Mouse (Mus musculus) CH12.LX (cell line): ENCODE data around the gene 3100002H09Rik. TPM values are rescaled to one million over a fixed set of nuclear protein-coding genes. Genes with fewer than 3 reads are reported as not detected.

Experiments used
- DNase-seq: peaks from one replicate; pipeline ENCODE4 v3.0.0-alpha.2; 2013; ENCODE audit errors: extremely low read depth
- H3K27ac ChIP-seq: 2 replicates; pipeline ENCODE4 v1.5.1; 2012; ENCODE audit warnings: low read depth, mild to moderate bottlenecking, control low read depth, moderate library complexity; ENCODE audit not compliant: insufficient read depth
- H3K27me3 ChIP-seq: replicated peaks from 2 replicates; pipeline ENCODE3; 2012; ENCODE audit warnings: inconsistent platforms
- H3K36me3 ChIP-seq, 2 experiments: replicated peaks in 1 of 2; 2 replicates each; pipeline versions ENCODE3 to v1.6.1; 2012; ENCODE audit warnings: inconsistent platforms in 1 of 2, low read length in 1 of 2, mild to moderate bottlenecking in 1 of 2, mixed read lengths in 1 of 2, moderate library complexity in 1 of 2; ENCODE audit not compliant: control insufficient read depth in 1 of 2, insufficient read depth in 1 of 2
- H3K4me1 ChIP-seq, 2 experiments: 2 replicates each; pipeline ENCODE4 v1.6.1; 2012; ENCODE audit warnings: inconsistent platforms in 1 of 2, moderate library complexity in 1 of 2; ENCODE audit not compliant: insufficient read depth in 2 of 2, control insufficient read depth in 1 of 2
- H3K4me2 ChIP-seq: 2 replicates; pipeline ENCODE4 v1.6.1; 2012; ENCODE audit warnings: low read depth, mild to moderate bottlenecking, control low read depth; ENCODE audit not compliant: poor library complexity, insufficient read depth, severe bottlenecking
- H3K4me3 ChIP-seq, 3 experiments: fragments of 150-350 bp in 1 of 3; sonication (generic) in 1 of 3; replicated peaks in 1 of 3; 2 replicates each; pipeline versions ENCODE3 to v1.5.1; 2011 to 2012; ENCODE audit warnings: low read depth in 2 of 3, low read length in 2 of 3, mild to moderate bottlenecking in 2 of 3, moderate library complexity in 2 of 3, control low read depth in 1 of 3, improper control_type of control experiment in 1 of 3, inconsistent platforms in 1 of 3, mixed read lengths in 1 of 3; ENCODE audit not compliant: poor library complexity in 1 of 3
- H3K79me2 ChIP-seq: replicated peaks from 2 replicates; pipeline ENCODE4 v1.6.1; 2012; ENCODE audit warnings: mild to moderate bottlenecking, moderate library complexity; ENCODE audit not compliant: control insufficient read depth, poor library complexity, insufficient read depth, severe bottlenecking; ENCODE audit errors: extremely low read depth
- H3K9ac ChIP-seq: 2 replicates; pipeline ENCODE4 v1.6.1; 2012; ENCODE audit warnings: low read depth, mild to moderate bottlenecking, control low read depth, moderate library complexity; ENCODE audit not compliant: insufficient read depth
- H3K9me3 ChIP-seq: replicated peaks from 2 replicates; pipeline ENCODE3; 2012; ENCODE audit warnings: low read length, inconsistent platforms, mixed read lengths
- BHLHE40 ChIP-seq: IDR thresholded peaks from 2 replicates; pipeline ENCODE4 v1.6.1; 2011; ENCODE audit warnings: mild to moderate bottlenecking, low read depth, low read length, improper control_type of control experiment
- CHD2 ChIP-seq: IDR thresholded peaks from 2 replicates; pipeline ENCODE4 v1.6.1; 2011; ENCODE audit warnings: low read length, improper control_type of control experiment
- E2F4 ChIP-seq: IDR thresholded peaks from 2 replicates; pipeline ENCODE4 v1.6.1; 2011; ENCODE audit warnings: low read depth, low read length, improper control_type of control experiment; ENCODE audit not compliant: insufficient replicate concordance
- ELF1 ChIP-seq: IDR thresholded peaks from 2 replicates; pipeline ENCODE4 v1.6.1; 2014; ENCODE audit warnings: low read depth, mild to moderate bottlenecking, inconsistent platforms, low read length, improper control_type of control experiment
- EP300 ChIP-seq: IDR thresholded peaks from 2 replicates; pipeline ENCODE4 v1.6.1; 2011; ENCODE audit warnings: low read length, improper control_type of control experiment
- ETS1 ChIP-seq: conservative IDR thresholded peaks from 2 replicates; pipeline ENCODE4 v1.6.1; 2012; ENCODE audit warnings: low read depth, mild to moderate bottlenecking, inconsistent platforms, low read length, improper control_type of control experiment, moderate library complexity
- GABPA ChIP-seq: IDR thresholded peaks from 2 replicates; pipeline ENCODE4 v1.6.1; 2012; ENCODE audit warnings: low read depth, low read length, improper control_type of control experiment, inconsistent platforms; ENCODE audit not compliant: insufficient replicate concordance
- IRF4 ChIP-seq: IDR thresholded peaks from 2 replicates; pipeline ENCODE4 v1.6.1; 2014; ENCODE audit warnings: low read depth, mild to moderate bottlenecking, inconsistent platforms, low read length, improper control_type of control experiment
- JUND ChIP-seq: conservative IDR thresholded peaks from 2 replicates; pipeline ENCODE4 v1.6.1; 2011; ENCODE audit warnings: low read depth, low read length, improper control_type of control experiment
- KAT2A ChIP-seq: IDR thresholded peaks from 2 replicates; pipeline ENCODE4 v1.6.1; 2012; ENCODE audit warnings: low read length, improper control_type of control experiment, inconsistent platforms; ENCODE audit not compliant: insufficient replicate concordance
- MAFK ChIP-seq: IDR thresholded peaks from 2 replicates; pipeline ENCODE4 v1.6.1; 2011; ENCODE audit warnings: low read length, improper control_type of control experiment; ENCODE audit not compliant: insufficient replicate concordance
- MAZ ChIP-seq: IDR thresholded peaks from 2 replicates; pipeline ENCODE4 v1.6.1; 2012; ENCODE audit warnings: low read depth, mild to moderate bottlenecking, inconsistent platforms, low read length, improper control_type of control experiment, moderate library complexity
- NELFE ChIP-seq: IDR thresholded peaks from 2 replicates; pipeline ENCODE4 v1.6.1; 2011; ENCODE audit warnings: low read depth, low read length, improper control_type of control experiment
- NRF1 ChIP-seq: IDR thresholded peaks from 2 replicates; pipeline ENCODE4 v1.6.1; 2014; ENCODE audit warnings: low read depth, mild to moderate bottlenecking, inconsistent platforms, low read length, improper control_type of control experiment, moderate library complexity
- PAX5 ChIP-seq: IDR thresholded peaks from 2 replicates; pipeline ENCODE4 v1.6.1; 2012; ENCODE audit warnings: low read length, inconsistent platforms, mixed read lengths
- POLR2AphosphoS2 ChIP-seq: IDR thresholded peaks from 2 replicates; pipeline ENCODE4 v1.6.1; 2011; ENCODE audit warnings: low read depth, low read length, improper control_type of control experiment
- RAD21 ChIP-seq: IDR thresholded peaks from 2 replicates; pipeline ENCODE4 v1.6.1; 2011; ENCODE audit warnings: low read depth, mild to moderate bottlenecking, low read length, improper control_type of control experiment, moderate library complexity
- RCOR1 ChIP-seq: conservative IDR thresholded peaks from 2 replicates; pipeline ENCODE4 v1.6.1; 2012; ENCODE audit warnings: low read depth, mild to moderate bottlenecking, inconsistent platforms, low read length, improper control_type of control experiment
- SIN3A ChIP-seq: IDR thresholded peaks from 2 replicates; pipeline ENCODE4 v1.6.1; 2012; ENCODE audit warnings: low read length, improper control_type of control experiment, inconsistent platforms
- SMC3 ChIP-seq: IDR thresholded peaks from 2 replicates; pipeline ENCODE4 v1.6.1; 2011; ENCODE audit warnings: low read depth, low read length, improper control_type of control experiment
- TBP ChIP-seq: conservative IDR thresholded peaks from 2 replicates; pipeline ENCODE4 v1.6.1; 2011; ENCODE audit warnings: low read depth, low read length, improper control_type of control experiment
- USF2 ChIP-seq: conservative IDR thresholded peaks from 2 replicates; pipeline ENCODE4 v1.6.1; 2011; ENCODE audit warnings: low read depth, low read length, improper control_type of control experiment
- ZC3H11A ChIP-seq: IDR thresholded peaks from 2 replicates; pipeline ENCODE4 v1.6.1; 2012; ENCODE audit warnings: low read depth, mild to moderate bottlenecking, inconsistent platforms, low read length, improper control_type of control experiment
- dilution Hi-C: fragments of 300-500 bp; cut with MboI; formaldehyde crosslinking; loops from 2 replicates; pipeline ENCODE4 v1.14.3; 2020; ENCODE audit warnings: low sequenced_read_pairs; ENCODE audit not compliant: extremely low pct_unique_long_range_greater_than_20kb, extremely low pct_ligation_motif_present
- in situ Hi-C: fragments of 300-500 bp; cut with MboI; formaldehyde crosslinking; loops from 3 replicates; pipeline ENCODE4 v1.14.3; 2019; ENCODE audit warnings: low sequenced_read_pairs, low pct_ligation_motif_present, low pct_unique_long_range_greater_than_20kb, mixed read lengths
- polyA plus RNA-seq: library from polyadenylated mRNA; unstranded; fragments of >175 nt; gene quantifications from 2 replicates; pipeline ENCODE4 v1.2.1, GENCODE M21; 2012; ENCODE audit warnings: low read depth; ENCODE audit not compliant: insufficient read length
- total RNA-seq, 2 experiments: library from RNA; depleted of rRNA; stranded (reverse); fragments of 300-350 nt in 1 of 2; fragments of >200 nt in 1 of 2; gene quantifications; 2 replicates each; pipeline ENCODE4 v1.2.3; 2012 to 2014

3100002H09Rik gene
- total RNA-seq (2012; rRNA removed) = not detected in 2 replicates
- total RNA-seq (2014; rRNA removed) = not detected in 2 replicates
- not detected in 2 replicates for polyA plus RNA-seq

DNA sequence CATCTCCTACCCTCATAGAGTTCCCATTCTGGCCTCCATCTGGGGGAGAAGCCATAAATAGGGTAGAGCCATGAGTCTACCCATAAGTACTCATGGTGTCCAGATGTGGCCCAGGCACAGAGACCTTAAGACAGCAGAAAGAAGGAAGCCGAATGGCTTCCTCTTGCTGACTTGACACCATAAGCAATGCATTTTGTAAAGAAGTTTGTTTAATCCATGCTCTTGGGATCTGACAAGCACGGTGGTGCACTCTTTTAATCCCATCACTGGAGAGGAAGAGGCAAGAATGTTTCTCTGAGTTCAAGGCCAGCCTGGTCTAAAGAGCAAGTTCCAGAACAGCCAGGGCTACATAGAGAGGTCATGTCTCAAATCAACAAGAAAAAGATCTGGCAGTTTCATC, at the start of gene 3100002H09Rik:
Gene 3100002H09Rik, minus strand, starts transcription at position 101 of the 400 bp plus-strand sequence.
- in situ Hi-C loops (no loop called here), dilution Hi-C loops (no loop called here)
- H3K4me1 ChIP-seq = no peaks in the 10 kb centered on the region

DNA sequence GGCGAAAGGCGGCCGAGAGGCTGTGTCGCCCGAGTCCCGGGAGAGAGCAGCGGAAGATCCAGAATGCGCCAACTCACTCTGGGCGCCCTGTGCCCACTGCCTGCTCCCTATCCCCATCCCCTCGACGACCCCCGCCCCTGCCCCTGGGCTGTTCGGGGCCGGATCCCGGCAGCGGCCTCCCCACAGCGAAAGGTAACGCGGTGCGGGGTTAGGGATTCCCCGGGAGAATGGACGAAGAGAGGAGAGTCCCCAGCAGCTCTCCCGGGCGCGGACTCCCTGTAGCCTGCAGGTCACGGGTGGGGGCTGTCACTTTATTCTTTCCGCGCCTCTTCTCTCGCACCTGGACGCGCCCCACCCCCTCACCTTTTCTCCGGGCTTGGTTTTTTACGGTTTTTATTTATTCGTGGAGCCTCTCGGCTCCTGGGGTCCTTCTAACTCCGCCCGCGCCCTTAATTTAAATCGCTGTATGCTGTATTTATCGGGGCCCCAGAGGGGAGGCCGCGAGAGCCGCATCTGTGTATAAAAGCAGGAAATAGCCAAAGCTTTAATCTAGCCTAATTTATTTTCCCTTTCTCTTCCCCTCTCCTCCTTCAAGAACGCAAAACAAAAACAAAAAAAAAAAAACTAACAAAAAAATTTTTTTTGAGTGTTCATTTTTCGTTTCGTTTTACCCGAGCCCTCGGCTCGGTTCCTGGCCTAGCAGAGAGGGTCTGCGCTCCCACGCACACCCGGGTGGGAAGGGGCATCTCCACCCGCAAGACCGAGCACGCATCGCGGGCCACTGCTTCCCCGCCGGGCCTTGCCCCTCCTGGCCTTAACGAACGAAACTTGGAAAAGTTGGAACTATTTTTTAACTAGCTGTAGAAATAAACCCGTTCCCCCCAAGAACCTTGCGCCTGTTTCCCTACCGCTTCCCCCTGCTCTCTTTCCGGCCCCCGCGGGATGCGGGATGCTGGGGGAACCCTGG, 48.9 kb upstream of the 3100002H09Rik start:
- H3K27me3 ChIP-seq = peaks cover 41% of the 10 kb centered on the region
- DNase-seq = no peak
- no peak overlapping the region for H3K9ac ChIP-seq
- dilution Hi-C loops = no loop called here
- no peak overlapping the region for H3K4me2 ChIP-seq
- in situ Hi-C loops = no loop called here
- TF ChIP-seq E2F4 (no peak), NELFE (no peak), PAX5 (no peak), RAD21 (no peak), MAFK (no peak), SMC3 (no peak), GABPA (no peak), KAT2A (no peak), NRF1 (no peak), TBP (no peak), EP300 (no peak), MAZ (no peak), CHD2 (no peak), ZC3H11A (no peak), ETS1 (no peak), POLR2AphosphoS2 (no peak), JUND (no peak), SIN3A (no peak)
- peaks cover 36% of the 10 kb centered on the region for H3K9me3 ChIP-seq
- no peak overlapping the region for H3K4me3 ChIP-seq
- no peak overlapping the region for H3K27ac ChIP-seq
- H3K4me1 ChIP-seq = no peaks in the 10 kb centered on the region
- no peaks in the 10 kb centered on the region for H3K36me3 ChIP-seq
- H3K79me2 ChIP-seq = no peaks in the 10 kb centered on the region

More for the DNA sequence above, at the start of gene 3100002H09Rik:
- H3K9me3 ChIP-seq = no peaks in the 10 kb centered on the region
- no peak for DNase-seq
- no peak within 1 kb of the TSS for H3K4me3 ChIP-seq
- H3K9ac ChIP-seq = no peak within 1 kb of the TSS
- peaks cover 92% of the 10 kb centered on the region for H3K27me3 ChIP-seq
- TF ChIP-seq PAX5 = no peak
- no peak for TF ChIP-seq ZC3H11A
- TF ChIP-seq USF2 = no peak
- TF ChIP-seq IRF4 = no peak
- no peak for TF ChIP-seq SIN3A
- TF ChIP-seq RCOR1 = no peak
- TF ChIP-seq BHLHE40 = no peak
- no peak for TF ChIP-seq ELF1
- no peaks in the 10 kb centered on the region for H3K36me3 ChIP-seq
- H3K79me2 ChIP-seq = no peaks in the 10 kb centered on the region
- no peak within 1 kb of the TSS for H3K27ac ChIP-seq
- H3K4me2 ChIP-seq = no peak within 1 kb of the TSS
